Mouse (Mus musculus) liver, postnatal 0 days (tissue): ENCODE data around the gene Fgd6.

ENCODE experiments used
- CTCF ChIP-seq: sonication (generic); IDR thresholded peaks from 2 replicates; pipeline ENCODE4 v1.5.1; 2016; ENCODE audit warnings: antibody characterized with exemption, low read depth
- EP300 ChIP-seq: IDR thresholded peaks from 2 replicates; pipeline ENCODE4 v1.6.1; 2016; ENCODE audit warnings: antibody characterized with exemption, low read depth, mild to moderate bottlenecking

DNA sequence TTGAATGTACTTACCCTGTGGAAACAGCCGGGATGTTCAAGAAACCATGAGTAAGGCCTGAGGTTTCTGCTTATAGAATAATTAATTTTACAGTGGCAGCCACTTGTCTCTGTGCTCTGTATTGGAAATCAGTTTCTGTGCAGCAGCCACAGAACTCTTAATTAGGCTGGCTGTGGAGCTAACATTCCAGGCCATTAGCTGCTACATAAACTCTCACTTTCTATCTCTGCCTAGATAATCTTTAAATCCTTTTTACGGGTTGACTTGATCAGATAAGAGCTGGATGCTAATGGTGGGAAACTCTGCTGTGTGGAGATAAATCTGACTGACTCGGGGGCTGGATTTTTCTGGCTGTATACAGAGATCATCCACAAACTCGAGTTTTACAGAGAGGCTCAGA is 147.4 kb downstream of the Fgd6 start:
- no peak for TF ChIP-seq CTCF
- TF ChIP-seq EP300 = no peak
